Mouse (Mus musculus) heart, embryonic 12.5 days (tissue): ENCODE data around the gene Gng10. TPM values are rescaled to one million over a fixed set of nuclear protein-coding genes. Genes with fewer than 3 reads are reported as not detected.

Source experiments
- ATAC-seq: fragments of 200-750 bp; cut with Nextera tagmentation; 2 replicates; pipeline ENCODE4 v1.8.0; 2017; ENCODE audit warnings: moderate TSS enrichment, moderate library complexity; ENCODE audit not compliant: insufficient number of reproducible peaks, low FRiP score
- H3K27ac ChIP-seq: fragments of 300-500 bp; sonication (generic); 2 replicates; pipeline ENCODE4 v1.5.1; 2016; ENCODE audit warnings: mild to moderate bottlenecking, moderate library complexity; ENCODE audit not compliant: poor library complexity, severe bottlenecking
- H3K27me3 ChIP-seq: fragments of 300-500 bp; sonication (generic); replicated peaks from 2 replicates; pipeline ENCODE4 v1.6.1; 2016; ENCODE audit warnings: mild to moderate bottlenecking, moderate library complexity
- H3K36me3 ChIP-seq: fragments of 300-500 bp; sonication (generic); 2 replicates; pipeline ENCODE4 v1.6.1; 2016; ENCODE audit warnings: mild to moderate bottlenecking, moderate library complexity
- H3K4me1 ChIP-seq: fragments of 300-500 bp; sonication (generic); replicated peaks from 2 replicates; pipeline ENCODE4 v1.6.1; 2016; ENCODE audit warnings: mild to moderate bottlenecking
- H3K4me2 ChIP-seq: fragments of 300-500 bp; sonication (generic); 2 replicates; pipeline ENCODE4 v1.6.1; 2016; ENCODE audit warnings: mild to moderate bottlenecking, moderate library complexity
- H3K4me3 ChIP-seq: fragments of 300-500 bp; sonication (generic); 2 replicates; pipeline ENCODE4 v1.5.1; 2016; ENCODE audit warnings: mild to moderate bottlenecking
- H3K9ac ChIP-seq: fragments of 300-500 bp; sonication (generic); 2 replicates; pipeline ENCODE4 v1.6.1; 2016; ENCODE audit warnings: mild to moderate bottlenecking, moderate library complexity
- H3K9me3 ChIP-seq: fragments of 300-500 bp; sonication (generic); replicated peaks from 2 replicates; pipeline ENCODE4 v1.6.1; 2016; ENCODE audit warnings: mild to moderate bottlenecking, moderate library complexity
- WGBS: fragments of 180-500 bp; shearing (Covaris S2); methylation state at CpG from one replicate; pipeline ENCODE4 v1.1.7; 2016; 5-methylcytosine and 5-hydroxymethylcytosine counted together
- polyA plus RNA-seq: library from polyadenylated mRNA; unstranded; fragments of >200 nt; fragmentation: Nextera tagmentation; extraction: Ambion mirVana; gene quantifications from 2 replicates; pipeline ENCODE4 v1.2.1, GENCODE M21; 2016

The Gng10 gene
- polyA plus RNA-seq, 1 experiment from 2014 or later: 47.7 TPM

- ATAC-seq: no peak
- H3K4me1 ChIP-seq: peaks cover 21% of the 10 kb centered on the region
- H3K9me3 ChIP-seq: no peaks in the 10 kb centered on the region
- no peaks in the 10 kb centered on the region for H3K36me3 ChIP-seq
- no peaks in the 10 kb centered on the region for H3K27me3 ChIP-seq
- WGBS: 14% methylated on average over 2 of the region's 2 CpGs
- H3K9ac ChIP-seq: no peak overlapping the region
- no peak overlapping the region for H3K4me2 ChIP-seq
- no peak overlapping the region for H3K4me3 ChIP-seq
- H3K27ac ChIP-seq: no peak overlapping the region
Measured at GRCm38 (mm10) chr4:58999686-59000085, 35.2 kb upstream of the Gng10 start.

DNA sequence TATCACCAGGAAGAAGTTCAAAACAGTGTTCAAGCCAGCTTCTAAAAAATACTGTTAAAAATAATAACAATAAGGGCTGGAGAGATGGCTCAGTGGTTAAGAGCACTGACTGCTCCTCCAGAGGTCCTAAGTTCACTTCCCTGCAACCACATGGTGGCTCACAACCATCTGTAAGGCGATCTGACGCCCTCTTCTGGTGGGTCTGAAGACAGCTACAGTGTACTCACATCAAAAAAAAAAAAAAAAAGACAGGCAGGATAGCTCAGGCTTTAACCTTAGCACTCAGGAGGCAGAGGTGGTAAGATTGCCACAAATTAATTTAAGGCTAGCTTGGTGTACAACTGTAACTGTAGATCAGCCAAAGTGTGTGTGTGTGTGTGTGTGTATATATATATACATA, 34.3 kb upstream of the Gng10 start:
- H3K27me3 ChIP-seq: no peaks in the 10 kb centered on the region
- H3K4me3 ChIP-seq: no peak overlapping the region
- H3K9ac ChIP-seq: no peak overlapping the region
- no peak overlapping the region for H3K27ac ChIP-seq
- 4% methylated on average over 2 of the region's 2 CpGs for WGBS
- H3K9me3 ChIP-seq: no peaks in the 10 kb centered on the region
- no peak for ATAC-seq
- H3K36me3 ChIP-seq: no peaks in the 10 kb centered on the region
- peaks cover 26% of the 10 kb centered on the region for H3K4me1 ChIP-seq
- no peak overlapping the region for H3K4me2 ChIP-seq

GRCm38 (mm10) chr4:59002948-59003805, 31.7 kb upstream of the Gng10 start, which contains the start of gene Gm20503:
Gm20503 (plus strand) TSS chr4:59003210.
- under 1% methylated on average over 69 of the region's 89 CpGs for WGBS
- ATAC-seq: peak; percentile 99
- H3K4me2 ChIP-seq: peak within 1 kb of the TSS; percentile 73
- no peaks in the 10 kb centered on the region for H3K9me3 ChIP-seq
- no peaks in the 10 kb centered on the region for H3K27me3 ChIP-seq
- no peaks in the 10 kb centered on the region for H3K36me3 ChIP-seq
- peak within 1 kb of the TSS; percentile 87 for H3K27ac ChIP-seq
- peaks cover 38% of the 10 kb centered on the region for H3K4me1 ChIP-seq
- H3K9ac ChIP-seq: peak within 1 kb of the TSS; percentile 95
- peak within 1 kb of the TSS; percentile 94 for H3K4me3 ChIP-seq

DNA sequence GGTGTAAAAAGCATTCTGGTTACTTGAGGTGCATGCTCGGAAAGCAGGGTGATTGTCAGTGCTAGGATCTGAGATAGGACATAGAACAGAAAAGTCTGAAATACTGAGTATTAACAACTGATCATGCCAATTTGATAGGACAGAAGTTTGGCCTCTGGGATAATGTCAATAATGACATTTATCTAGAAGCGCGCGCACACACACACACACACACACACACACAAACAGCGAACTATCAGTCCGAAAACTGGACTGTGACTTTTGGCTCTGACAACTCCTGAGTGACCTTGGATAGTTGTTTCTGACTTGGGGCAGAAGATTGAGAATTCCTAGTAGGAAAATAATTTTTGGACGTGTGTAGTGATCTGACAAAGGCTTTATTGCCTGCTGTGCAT, 31.1 kb upstream of the Gng10 start:
- no peaks in the 10 kb centered on the region for H3K9me3 ChIP-seq
- ATAC-seq: no peak
- peak overlapping the region; percentile 73 for H3K4me2 ChIP-seq
- peak overlapping the region; percentile 94 for H3K4me3 ChIP-seq
- 18% methylated on average over 7 of the region's 7 CpGs for WGBS
- H3K27ac ChIP-seq: no peak overlapping the region
- H3K9ac ChIP-seq: peak overlapping the region; percentile 95
- H3K4me1 ChIP-seq: peaks cover 38% of the 10 kb centered on the region
- no peaks in the 10 kb centered on the region for H3K36me3 ChIP-seq
- H3K27me3 ChIP-seq: no peaks in the 10 kb centered on the region

DNA sequence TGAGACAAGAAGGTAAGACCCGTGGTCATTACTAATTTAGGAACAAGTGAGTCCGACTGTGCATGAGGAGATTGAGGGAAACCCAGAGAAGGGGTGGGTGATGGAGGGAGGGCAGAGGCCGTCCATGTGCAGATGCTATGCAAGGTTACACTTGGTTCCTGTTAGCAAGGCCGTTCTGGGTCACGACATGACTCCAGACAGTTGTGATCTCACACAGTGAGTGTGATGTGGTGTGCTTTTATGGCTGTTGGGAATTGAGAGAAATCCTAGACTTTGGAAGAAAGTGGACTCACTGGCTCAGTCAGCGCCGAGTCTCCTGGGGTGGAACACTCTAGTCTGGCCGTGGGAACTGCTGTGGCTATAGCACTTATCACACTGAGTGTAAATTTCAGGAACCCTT, 28.7 kb upstream of the Gng10 start:
- Histone ChIP-seq H3K4me2 (no peak overlapping the region), H3K36me3 (no peaks in the 10 kb centered on the region), H3K9me3 (no peaks in the 10 kb centered on the region), H3K4me3 (no peak overlapping the region), H3K9ac (no peak overlapping the region), H3K27me3 (no peaks in the 10 kb centered on the region), H3K27ac (no peak overlapping the region), H3K4me1 (peaks cover 51% of the 10 kb centered on the region)
- ATAC-seq: no peak
- WGBS: 57% methylated on average over 8 of the region's 8 CpGs

DNA sequence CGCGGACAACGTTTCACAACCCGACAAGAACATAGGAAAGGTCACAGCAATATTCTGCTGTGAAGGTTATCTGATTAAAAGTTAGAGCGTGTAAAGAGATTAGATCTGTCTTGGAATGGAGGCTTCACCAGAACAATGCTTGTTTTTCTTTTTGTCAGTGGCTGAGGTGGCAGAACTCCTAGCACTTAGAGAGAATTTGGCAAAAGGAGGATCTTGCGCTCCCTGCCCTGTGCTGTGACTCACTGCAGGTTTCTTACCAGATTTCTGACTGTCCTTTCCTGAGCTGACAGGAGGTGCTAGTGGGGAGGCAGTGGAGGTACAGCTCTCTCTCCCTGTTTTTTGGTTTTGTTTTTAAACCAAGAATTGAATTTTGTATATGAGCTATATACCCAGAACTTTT, 27.9 kb upstream of the Gng10 start:
- no peak for ATAC-seq
- Histone ChIP-seq H3K4me2 (no peak overlapping the region), H3K9me3 (no peaks in the 10 kb centered on the region), H3K36me3 (no peaks in the 10 kb centered on the region), H3K9ac (no peak overlapping the region), H3K4me1 (peaks cover 54% of the 10 kb centered on the region), H3K4me3 (no peak overlapping the region), H3K27ac (no peak overlapping the region), H3K27me3 (no peaks in the 10 kb centered on the region)
- WGBS: 69% methylated on average over 6 of the region's 6 CpGs

GRCm38 (mm10) chr4:59007974-59008373, 26.9 kb upstream of the Gng10 start:
- no peak overlapping the region for H3K4me3 ChIP-seq
- H3K36me3 ChIP-seq: no peaks in the 10 kb centered on the region
- 80% methylated on average over 5 of the region's 5 CpGs for WGBS
- no peak overlapping the region for H3K27ac ChIP-seq
- no peaks in the 10 kb centered on the region for H3K9me3 ChIP-seq
- no peak overlapping the region for H3K4me2 ChIP-seq
- H3K4me1 ChIP-seq: peaks cover 55% of the 10 kb centered on the region
- H3K9ac ChIP-seq: no peak overlapping the region
- no peak for ATAC-seq
- H3K27me3 ChIP-seq: no peaks in the 10 kb centered on the region

GRCm38 (mm10) chr4:59009186-59009585, 25.7 kb upstream of the Gng10 start:
- Histone ChIP-seq H3K9me3 (no peaks in the 10 kb centered on the region), H3K9ac (no peak overlapping the region), H3K27me3 (no peaks in the 10 kb centered on the region), H3K27ac (no peak overlapping the region), H3K4me2 (no peak overlapping the region), H3K36me3 (no peaks in the 10 kb centered on the region), H3K4me3 (no peak overlapping the region), H3K4me1 (peaks cover 57% of the 10 kb centered on the region)
- 89% methylated on average over 7 of the region's 7 CpGs for WGBS
- ATAC-seq: no peak

GRCm38 (mm10) chr4:59009696-59010095, 25.2 kb upstream of the Gng10 start:
- Histone ChIP-seq H3K4me3 (no peak overlapping the region), H3K4me1 (peaks cover 54% of the 10 kb centered on the region)

GRCm38 (mm10) chr4:59011446-59011845, 23.4 kb upstream of the Gng10 start:
- no peaks in the 10 kb centered on the region for H3K36me3 ChIP-seq
- 37% methylated on average over 3 of the region's 3 CpGs for WGBS
- H3K27me3 ChIP-seq: no peaks in the 10 kb centered on the region
- no peak overlapping the region for H3K4me3 ChIP-seq
- no peak overlapping the region for H3K27ac ChIP-seq
- H3K9me3 ChIP-seq: no peaks in the 10 kb centered on the region
- no peak overlapping the region; the same call in 1 of the 2 replicates for H3K9ac ChIP-seq
- H3K4me1 ChIP-seq: peaks cover 38% of the 10 kb centered on the region
- ATAC-seq: no peak
- H3K4me2 ChIP-seq: no peak overlapping the region

More at GRCm38 (mm10) chr4:59009696-59010095, 25.2 kb upstream of the Gng10 start:
- Histone ChIP-seq H3K4me2 (no peak overlapping the region), H3K27me3 (no peaks in the 10 kb centered on the region), H3K9ac (no peak overlapping the region), H3K36me3 (no peaks in the 10 kb centered on the region), H3K27ac (no peak overlapping the region), H3K9me3 (no peaks in the 10 kb centered on the region)
- 80% methylated on average over 4 of the region's 4 CpGs for WGBS
- no peak for ATAC-seq

DNA sequence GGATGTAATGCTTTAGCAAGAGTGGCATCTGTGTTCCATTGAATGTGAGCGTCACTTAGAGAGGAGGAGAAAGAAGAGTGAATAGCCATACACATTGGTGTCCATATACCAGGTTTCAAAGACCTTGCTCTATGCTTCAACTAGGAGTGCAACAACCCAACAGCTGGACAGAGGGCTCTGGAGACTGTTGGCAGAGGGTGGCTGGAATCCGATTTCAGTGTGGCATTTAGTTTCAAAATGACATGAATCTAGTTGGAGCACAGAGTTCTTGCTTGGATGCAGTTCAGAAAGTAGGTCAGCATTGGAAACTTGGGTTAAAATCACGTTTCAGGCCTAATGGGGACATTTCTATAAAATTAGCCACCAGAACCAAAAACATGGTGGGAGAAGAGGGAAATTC, 19.7 kb upstream of the Gng10 start:
- Histone ChIP-seq H3K27me3 (no peaks in the 10 kb centered on the region), H3K9me3 (no peaks in the 10 kb centered on the region), H3K27ac (no peak overlapping the region), H3K4me3 (no peak overlapping the region), H3K9ac (no peak overlapping the region), H3K4me1 (peaks cover 29% of the 10 kb centered on the region), H3K4me2 (no peak overlapping the region), H3K36me3 (peaks cover 24% of the 10 kb centered on the region)
- ATAC-seq: no peak
- 87% methylated on average over 3 of the region's 3 CpGs for WGBS
